Mouse (Mus musculus) myocyte (in vitro differentiated cells): ENCODE data around the gene Prrx2.

ENCODE experiments used
- MYOG ChIP-seq, 3 experiments: IDR thresholded peaks; one replicate each; pipeline ENCODE4 v1.6.1; 2011; ENCODE audit warnings: control low read depth in 2 of 3, low read depth in 2 of 3, mild to moderate bottlenecking in 2 of 3; ENCODE audit not compliant: insufficient read length in 2 of 3, control insufficient read depth in 1 of 3, insufficient read depth in 1 of 3
- POLR2A ChIP-seq: IDR thresholded peaks from one replicate; pipeline ENCODE4 v1.6.1; 2011; ENCODE audit warnings: low read depth, mild to moderate bottlenecking, control low read depth, moderate library complexity; ENCODE audit not compliant: insufficient read length
- POLR2AphosphoS2 ChIP-seq: IDR thresholded peaks from one replicate; pipeline ENCODE4 v1.6.1; 2011; ENCODE audit warnings: low read depth, control low read depth; ENCODE audit not compliant: insufficient read length
- USF1 ChIP-seq: IDR thresholded peaks from one replicate; pipeline ENCODE4 v1.6.1; 2011; ENCODE audit warnings: low read depth, mild to moderate bottlenecking, control low read depth, moderate library complexity

GRCm38 (mm10) chr2:30803604-30804003 lies 31.2 kb upstream of the Prrx2 start, which contains the start of gene 1700001O22Rik:
- TF ChIP-seq MYOG (IDR thresholded peaks at IDR 0.05; ENCODE audit: control insufficient read depth in 1 of 3, insufficient read depth in 1 of 3, insufficient read length in 2 of 3, low read depth in 2 of 3): no peak
- TF ChIP-seq POLR2A: no peak
- no peak for TF ChIP-seq USF1
- no peak for TF ChIP-seq POLR2AphosphoS2
